Mouse (Mus musculus) limb, embryonic 14.5 days (tissue): ENCODE results near the gene Smpdl3b. TPM values are rescaled to one million over a fixed set of nuclear protein-coding genes. Genes with fewer than 3 reads are reported as not detected.

Experiments
- ATAC-seq: fragments of 200-750 bp; cut with Nextera tagmentation; 2 replicates; pipeline ENCODE4 v1.8.0; 2017; ENCODE audit warnings: low read depth, moderate number of reproducible peaks, moderate TSS enrichment; ENCODE audit not compliant: low FRiP score
- DNase-seq: peaks from one replicate; pipeline ENCODE4 v3.0.0-alpha.2; 2015; ENCODE audit warnings: low spot score
- H3K27ac ChIP-seq: fragments of 300-500 bp; sonication (generic); replicated peaks from 2 replicates; pipeline ENCODE4 v1.5.1; 2014; ENCODE audit warnings: low read depth, mild to moderate bottlenecking, low read length, moderate library complexity, mixed read lengths
- H3K27me3 ChIP-seq: fragments of 300-500 bp; sonication (generic); 2 replicates; pipeline ENCODE4 v1.6.1; 2014; ENCODE audit warnings: low read length, mixed read lengths; ENCODE audit not compliant: control insufficient read depth, insufficient read depth
- H3K36me3 ChIP-seq: fragments of 300-500 bp; sonication (generic); 2 replicates; pipeline ENCODE4 v1.6.1; 2014; ENCODE audit warnings: mild to moderate bottlenecking, low read length, moderate library complexity, mixed read lengths; ENCODE audit not compliant: control insufficient read depth, insufficient read depth
- H3K4me1 ChIP-seq: fragments of 300-500 bp; sonication (generic); 2 replicates; pipeline ENCODE4 v1.6.1; 2014; ENCODE audit warnings: antibody characterized with exemption, low read length, mixed read lengths; ENCODE audit not compliant: control insufficient read depth, insufficient read depth
- H3K4me2 ChIP-seq: fragments of 300-500 bp; sonication (generic); replicated peaks from 2 replicates; pipeline ENCODE4 v1.6.1; 2014; ENCODE audit warnings: low read depth, mild to moderate bottlenecking, low read length, moderate library complexity; ENCODE audit not compliant: severe bottlenecking
- H3K4me3 ChIP-seq: fragments of 300-500 bp; sonication (generic); replicated peaks from 2 replicates; pipeline ENCODE4 v1.5.1; 2014; ENCODE audit warnings: low read length
- H3K9ac ChIP-seq: fragments of 300-500 bp; sonication (generic); 2 replicates; pipeline ENCODE4 v1.6.1; 2014; ENCODE audit warnings: mild to moderate bottlenecking, low read depth, low read length, moderate library complexity; ENCODE audit not compliant: severe bottlenecking
- H3K9me3 ChIP-seq: fragments of 300-500 bp; sonication (generic); 2 replicates; pipeline ENCODE4 v1.6.1; 2016; ENCODE audit warnings: low read length; ENCODE audit not compliant: control insufficient read depth
- POLR2A ChIP-seq: fragments of 200-500 bp; IDR thresholded peaks from 2 replicates; pipeline ENCODE4 v1.8.0; 2012; ENCODE audit warnings: inconsistent platforms, mild to moderate bottlenecking, moderate library complexity, borderline replicate concordance; ENCODE audit not compliant: insufficient read depth, insufficient read length; ENCODE audit errors: extremely low read depth
- WGBS: fragments of 180-500 bp; shearing (Covaris S2); extraction: QIAGEN DNeasy Blood & Tissue Kit; methylation state at CpG from one replicate; pipeline ENCODE4 v1.1.7; 2014; 5-methylcytosine and 5-hydroxymethylcytosine counted together
- polyA plus RNA-seq, 2 experiments: library from polyadenylated mRNA; depleted of rRNA in 1 of 2; stranded (reverse) in 1 of 2; unstranded in 1 of 2; fragments of >200 nt; fragmentation: Nextera tagmentation in 1 of 2; extraction: Ambion mirVana in 1 of 2; gene quantifications; 2 replicates each; pipeline versions ENCODE4 v1.2.1 to v1.2.3; 2012 to 2014

Smpdl3b gene
- polyA plus RNA-seq, 2 experiments: 7.1 to 8.0 TPM

DNA sequence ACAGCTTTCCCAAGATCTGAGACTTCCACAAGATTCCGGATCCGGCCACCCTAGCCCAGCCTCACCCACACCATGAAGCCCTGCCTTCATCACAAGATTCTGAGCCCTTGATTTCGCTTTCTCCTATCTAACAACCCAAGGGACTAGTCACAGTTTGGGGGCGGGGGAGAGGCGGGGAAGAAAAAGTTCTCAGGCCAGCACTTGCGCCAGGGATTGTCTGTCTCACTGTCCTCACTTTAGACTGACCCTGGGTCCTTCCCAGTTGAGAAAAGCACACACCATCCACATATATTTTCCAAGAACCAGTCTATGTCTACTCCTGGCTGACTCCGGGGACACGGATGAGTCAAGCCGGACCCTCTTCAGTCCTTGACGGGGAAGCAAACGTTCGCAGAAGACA is 25.4 kb downstream of the Smpdl3b start:
- ATAC-seq: no peak
- Histone ChIP-seq H3K36me3 (peaks cover 11% of the 10 kb centered on the region; the same call in 1 of the 2 replicates), H3K9me3 (no peaks in the 10 kb centered on the region), H3K27me3 (no peaks in the 10 kb centered on the region), H3K27ac (no peak overlapping the region), H3K4me1 (peaks cover 6% of the 10 kb centered on the region; the same call in 1 of the 2 replicates), H3K4me2 (peak overlapping the region; percentile 84), H3K9ac (peak overlapping the region; percentile 60), H3K4me3 (peak overlapping the region; percentile 61)
- DNase-seq: no peak
- 60% methylated on average over 12 of the region's 12 CpGs for whole genome bisulfite sequencing
- TF ChIP-seq POLR2A: no peak

DNA sequence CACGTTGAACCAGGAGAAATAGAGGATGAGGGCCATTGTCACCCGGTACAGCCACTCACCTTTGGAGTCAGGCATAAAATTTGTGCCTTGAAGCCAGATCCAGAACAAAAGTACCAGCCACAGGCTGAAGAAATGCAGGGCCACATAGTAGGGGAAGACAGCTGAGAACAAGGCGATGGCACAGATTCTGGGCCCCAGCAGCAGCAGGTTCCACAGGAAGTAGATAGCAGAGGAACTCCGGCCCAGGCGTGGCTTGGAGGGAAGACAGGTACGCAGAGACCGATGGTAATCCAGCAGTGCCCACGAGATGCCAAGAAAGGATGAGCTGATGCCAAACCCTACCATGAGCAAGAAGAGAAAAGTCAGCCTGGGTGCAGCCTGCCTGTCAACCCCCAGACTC is 28.8 kb downstream of the Smpdl3b start:
- Histone ChIP-seq H3K27ac (no peak overlapping the region), H3K36me3 (peaks cover 31% of the 10 kb centered on the region), H3K9me3 (no peaks in the 10 kb centered on the region), H3K9ac (0 out of 2 replicates have a peak overlapping the region, but pooled peaks have one; percentile 21), H3K4me1 (peaks cover 6% of the 10 kb centered on the region; the same call in 1 of the 2 replicates), H3K4me3 (no peak overlapping the region), H3K4me2 (no peak overlapping the region), H3K27me3 (no peaks in the 10 kb centered on the region)
- TF ChIP-seq POLR2A: no peak
- DNase-seq (no peak), ATAC-seq (no peak)
- WGBS: 91% methylated on average over 8 of the region's 8 CpGs

DNA sequence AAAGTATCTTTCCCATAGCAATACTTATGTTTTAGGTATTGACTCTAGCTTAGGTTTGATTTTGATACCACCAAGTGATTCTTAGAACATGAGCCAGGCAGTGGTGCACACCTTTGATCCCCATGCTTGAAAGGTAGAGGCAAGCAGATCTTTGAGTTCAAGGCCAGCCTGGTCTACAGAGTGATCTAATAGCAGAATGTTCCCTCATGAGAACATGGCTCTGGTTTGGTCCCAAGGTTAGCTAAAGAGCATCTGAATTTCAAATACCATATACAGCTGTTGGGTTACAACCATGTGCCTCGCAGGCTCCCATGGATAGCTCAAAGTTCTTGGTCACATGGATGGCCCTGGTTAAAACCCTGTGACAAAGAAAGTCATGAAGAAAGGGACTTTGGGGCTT is 38.8 kb downstream of the Smpdl3b start:
- no peak overlapping the region for H3K4me2 ChIP-seq
- ATAC-seq: no peak
- no peak overlapping the region for H3K9ac ChIP-seq
- H3K9me3 ChIP-seq: no peaks in the 10 kb centered on the region
- no peak overlapping the region for H3K27ac ChIP-seq
- no peak overlapping the region for H3K4me3 ChIP-seq
- TF ChIP-seq POLR2A: no peak
- H3K4me1 ChIP-seq: no peaks in the 10 kb centered on the region
- no peaks in the 10 kb centered on the region for H3K27me3 ChIP-seq
- 97% methylated on average over 1 of the region's 1 CpGs for WGBS
- peaks cover 66% of the 10 kb centered on the region for H3K36me3 ChIP-seq
- DNase-seq: no peak

DNA sequence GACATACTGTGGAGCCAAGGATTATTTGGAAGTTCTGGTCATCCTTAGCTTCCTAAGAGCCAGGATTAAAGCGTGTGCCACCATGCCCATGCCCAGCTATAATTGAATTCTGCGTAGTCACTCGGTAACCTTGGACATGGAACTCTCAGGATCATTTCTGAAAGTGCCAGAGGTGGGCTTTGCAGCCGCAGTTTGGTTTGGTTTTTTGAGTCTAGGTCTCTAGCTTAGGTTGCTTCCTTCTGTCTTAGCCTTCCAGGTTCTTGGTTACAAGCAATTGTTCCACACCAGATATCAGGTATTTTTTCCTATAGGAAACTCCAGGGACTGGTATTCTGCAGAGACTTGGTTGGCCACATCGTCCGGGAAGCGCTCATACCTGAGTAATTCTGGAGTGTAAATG is 43.9 kb downstream of the Smpdl3b start:
- DNase-seq (no peak), ATAC-seq (no peak)
- Histone ChIP-seq H3K4me2 (no peak overlapping the region), H3K27me3 (no peaks in the 10 kb centered on the region), H3K9me3 (no peaks in the 10 kb centered on the region), H3K4me1 (no peaks in the 10 kb centered on the region), H3K9ac (no peak overlapping the region), H3K27ac (no peak overlapping the region), H3K36me3 (peaks cover 66% of the 10 kb centered on the region), H3K4me3 (no peak overlapping the region)
- TF ChIP-seq POLR2A: no peak
- 93% methylated on average over 7 of the region's 7 CpGs for whole genome bisulfite sequencing

DNA sequence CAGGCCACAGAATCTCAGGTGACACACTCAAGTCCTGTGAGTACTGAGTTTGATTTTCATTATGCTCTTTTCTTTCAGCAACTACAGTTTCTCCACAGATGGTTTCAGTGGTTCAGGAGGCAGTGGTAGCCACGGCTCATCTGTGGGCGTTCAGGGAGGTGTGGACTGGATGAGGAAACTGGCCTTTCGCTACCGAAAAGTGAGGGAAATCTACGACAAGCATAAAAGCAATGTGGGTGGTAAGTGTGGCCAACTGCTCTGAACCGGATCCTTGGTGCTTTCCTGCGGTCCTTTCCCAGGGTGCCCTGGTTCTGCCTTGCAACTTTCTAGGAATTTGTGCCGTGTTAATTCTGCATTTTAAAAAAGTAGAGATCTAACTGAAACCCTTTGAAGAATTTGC is 50.2 kb downstream of the Smpdl3b start:
- no peak for DNase-seq
- Histone ChIP-seq H3K9me3 (no peaks in the 10 kb centered on the region), H3K9ac (no peak overlapping the region), H3K36me3 (peaks cover 87% of the 10 kb centered on the region), H3K27ac (no peak overlapping the region), H3K4me2 (no peak overlapping the region), H3K27me3 (no peaks in the 10 kb centered on the region), H3K4me3 (no peak overlapping the region), H3K4me1 (no peaks in the 10 kb centered on the region)
- 93% methylated on average over 8 of the region's 8 CpGs for WGBS
- TF ChIP-seq POLR2A: no peak
- no peak for ATAC-seq

DNA sequence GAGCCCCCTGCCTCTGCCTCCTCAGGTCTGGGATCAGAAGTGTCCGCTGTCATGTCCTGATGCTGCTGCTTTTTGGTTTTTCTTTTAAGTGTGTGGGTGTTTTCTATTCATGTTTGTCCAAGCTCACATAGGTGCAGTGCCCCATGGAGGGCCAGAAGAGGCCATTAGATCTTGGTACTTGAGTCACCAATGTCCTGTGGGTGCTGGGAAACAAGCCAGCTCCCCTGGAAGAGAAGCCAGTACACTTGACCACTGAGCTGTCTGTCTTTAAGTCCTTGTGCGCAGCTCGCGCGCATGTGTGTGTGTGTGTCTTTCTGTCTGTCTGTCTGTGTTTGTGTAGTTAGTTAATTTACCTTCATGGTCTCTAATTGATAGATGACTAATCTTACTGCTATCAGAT is 55.0 kb downstream of the Smpdl3b start:
- peaks cover 82% of the 10 kb centered on the region for H3K36me3 ChIP-seq
- no peaks in the 10 kb centered on the region for H3K9me3 ChIP-seq
- DNase-seq (no peak), ATAC-seq (no peak)
- H3K4me2 ChIP-seq: no peak overlapping the region
- no peak overlapping the region for H3K4me3 ChIP-seq
- no peak overlapping the region for H3K9ac ChIP-seq
- no peaks in the 10 kb centered on the region for H3K4me1 ChIP-seq
- H3K27ac ChIP-seq: no peak overlapping the region
- no peaks in the 10 kb centered on the region for H3K27me3 ChIP-seq
- 97% methylated on average over 5 of the region's 5 CpGs for WGBS
- no peak for TF ChIP-seq POLR2A
